Comparison of ENCODE assay signal across 9 mouse cellular contexts in genomic region chr13:53230446-53231161, GRCm38 (mm10). TPM values are rescaled to one million over a fixed set of nuclear protein-coding genes. Genes with fewer than 3 reads are reported as not detected.
DNase-seq lines count a peak whose midpoint lies in the region; ATAC-seq and TF ChIP-seq lines count a peak whose summit lies in the region.
"Had no signal": no experiment of that assay in that cellular context is flagged by ENCODE, and none has a peak within 500 bp of the region (broad histone marks: within the 10 kb centered on the region; RNA-seq: fewer than 3 reads in every experiment).

No protein-coding gene starts in this region.

- no peak for TF ChIP-seq CTCF in lung, postnatal 0 days (IDR thresholded peaks at IDR 0.05)

- no peaks in the 10 kb centered on the region for H3K27me3 ChIP-seq in lung, postnatal 0 days (replicated peaks; ENCODE audit: insufficient read depth, low read length)

- no peak for TF ChIP-seq EP300 in lung, postnatal 0 days (IDR thresholded peaks at IDR 0.05)

- H3K4me1 ChIP-seq in lung, postnatal 0 days (ENCODE audit: insufficient read depth, low read depth, low read length) = no peaks in the 10 kb centered on the region; the same call in 1 of the 2 replicates

- peak; percentile 47 for DNase-seq in adrenal gland, adult 2 months
- no peak for DNase-seq in adrenal gland, adult 8-10 months
- DNase-seq in lung, postnatal 0 days (ENCODE audit: low spot score) = peak; percentile 58
- no peak for DNase-seq in lung, postnatal 25 days (ENCODE audit: low spot score)
- peak; percentile 68 for DNase-seq in gastrocnemius, postnatal 14 days
- peak; percentile 35 for DNase-seq in right cerebral cortex, postnatal 14 days
- no peak for DNase-seq in natural killer cell, adult 2 months (ENCODE audit: low spot score in 2 of 2)
- DNase-seq in layer of hippocampus, adult 9-10 months (ENCODE audit: low spot score) = no peak

- H3K27ac ChIP-seq in lung, postnatal 0 days (ENCODE audit: low read length) = no peak overlapping the region

- no peaks in the 10 kb centered on the region for H3K36me3 ChIP-seq in lung, postnatal 0 days (ENCODE audit: insufficient read depth, low read length)

- H3K4me2 ChIP-seq in lung, postnatal 0 days (replicated peaks; ENCODE audit: low read depth, low read length) = no peak overlapping the region

- no peaks in the 10 kb centered on the region for H3K9me3 ChIP-seq in lung, postnatal 0 days (ENCODE audit: low read length)

- intact Hi-C loops in gastrocnemius, postnatal 14 days (cut with DNase I; ENCODE audit: low total_unique reads) = no loop called here

- H3K4me3 ChIP-seq in lung, postnatal 0 days (ENCODE audit: low read depth, low read length) = no peak overlapping the region

- 76% methylated on average over 18 of the region's 18 CpGs for WGBS in lung, postnatal 0 days

- no peak for ATAC-seq in lung, postnatal 0 days
- ATAC-seq: midbrain, embryonic 16.5 days had no signal

- no peak overlapping the region for H3K9ac ChIP-seq in lung, postnatal 0 days (replicated peaks; ENCODE audit: low read depth)

RNA-seq across cellular contexts. Expression of gene Ror2, which starts 55.3 kb away (rescaled TPM):
- total RNA-seq in adrenal gland, adult 2 months (2021) = 1 to 10 TPM; 4.7 to 7.0 TPM
- polyA plus RNA-seq in adrenal gland, adult 2 months (2012; rRNA removed) = 10.0 and 11.8 TPM in 2 replicates
- total RNA-seq in adrenal gland, adult 8-10 months (2022) = 1 to 10 TPM; 6.0 to 9.0 (median 6.8) TPM
- 5.3 and 5.5 TPM in 2 replicates for polyA plus RNA-seq in lung, postnatal 0 days (2015; fragmentation: Nextera tagmentation; extraction: Ambion mirVana)
- 1 to 10 TPM; 2.4 to 2.5 TPM for total RNA-seq in gastrocnemius, postnatal 14 days (2021)

Comparison
In these comparisons a context has a peak if more than half of its experiments do, and no peak if none do; other contexts are left out.
1. DNase-seq: peak in adrenal gland, adult 2 months (single experiment), lung, postnatal 0 days (single experiment), gastrocnemius, postnatal 14 days (single experiment) and right cerebral cortex, postnatal 14 days (single experiment); none in adrenal gland, adult 8-10 months (single experiment), lung, postnatal 25 days (single experiment), natural killer cell, adult 2 months (0 of 2) and layer of hippocampus, adult 9-10 months (single experiment).